Mouse (Mus musculus): Measurements from ENCODE around the gene Ankrd39.

Gene Ankrd39

GRCm38 (mm10) chr1:36546888-36547471 lies at the start of gene Ankrd39:
Ankrd39 (minus strand) TSS chr1:36547445.
- peak; percentile 97 to 100 for DNase-seq

DNA sequence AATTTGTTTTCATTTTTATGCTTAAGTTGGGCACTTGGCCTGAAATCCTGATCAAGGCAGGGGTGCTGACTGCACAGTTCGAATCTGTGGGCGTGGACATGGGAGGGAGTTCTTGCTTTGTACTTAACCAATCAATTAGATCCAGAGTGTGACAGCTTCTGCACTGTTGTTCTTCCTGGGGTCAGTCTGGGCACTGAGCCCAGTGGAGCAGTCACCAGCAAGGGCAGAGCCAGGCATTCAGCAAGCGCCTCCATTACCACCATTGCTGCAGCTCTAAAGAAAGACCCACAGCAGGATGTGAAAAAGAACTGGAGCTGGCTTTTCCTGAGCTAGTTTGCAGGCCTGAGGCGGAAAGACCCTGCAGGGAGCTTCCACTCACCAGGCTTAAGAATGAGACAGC lies 48.9 kb upstream of the Ankrd39 start:
- peak; percentile 27 to 29 for DNase-seq

DNA sequence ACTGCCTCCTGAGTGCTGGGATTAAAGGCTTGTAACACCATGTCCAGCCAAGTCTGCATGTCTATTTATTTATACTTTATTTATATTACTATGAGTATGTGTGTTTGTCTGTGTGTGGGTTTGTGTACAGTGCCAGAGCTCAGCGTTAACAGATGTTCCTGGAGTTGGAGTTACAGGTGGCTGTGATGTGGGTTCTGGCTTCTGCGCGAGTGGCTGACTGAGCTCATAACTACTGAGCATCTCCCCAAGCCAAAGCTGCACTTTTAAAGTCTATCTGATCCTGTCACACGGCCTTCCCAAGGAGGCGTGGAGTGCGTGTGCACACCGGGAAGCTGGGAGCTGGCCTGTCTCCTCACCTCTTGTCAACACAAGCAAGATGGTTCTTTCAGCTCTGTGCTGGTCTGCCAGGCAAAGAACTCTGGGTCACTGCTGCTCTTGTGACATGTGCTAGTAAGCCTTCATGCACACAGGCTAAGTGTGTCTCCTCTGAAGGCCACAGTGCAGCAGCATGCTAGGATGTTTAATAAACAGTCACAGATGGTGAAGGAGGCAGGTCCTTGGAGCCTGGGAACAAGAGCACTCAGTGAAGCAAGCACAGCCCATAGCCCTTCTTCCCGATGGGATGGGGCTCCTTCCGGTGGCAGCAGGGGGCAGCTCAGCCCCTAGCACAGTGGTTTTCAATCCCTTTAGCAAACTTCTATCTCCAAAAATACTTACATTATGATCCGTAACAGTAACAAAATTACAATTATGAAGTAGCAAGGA lies 48.1 kb upstream of the Ankrd39 start:
- no peak for DNase-seq

DNA sequence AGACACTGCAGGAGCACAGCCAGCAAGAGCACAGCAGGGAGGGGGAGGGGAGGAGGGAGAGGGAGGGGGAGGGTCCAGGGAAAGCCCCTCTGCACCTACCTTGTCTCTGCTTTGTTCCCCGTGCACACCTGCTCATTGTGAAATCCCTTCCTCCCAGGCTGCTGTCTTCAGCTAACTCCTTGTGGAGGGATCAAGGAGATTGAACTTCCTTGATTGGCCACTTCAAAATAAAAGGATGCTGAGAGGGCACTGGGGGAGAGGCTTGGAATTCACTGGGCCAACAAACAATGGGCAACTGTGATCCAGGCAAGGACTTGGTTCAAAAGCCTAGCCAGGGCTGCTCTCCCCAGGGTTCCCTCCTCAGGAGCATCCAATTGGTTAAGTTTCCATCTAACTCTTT lies 45.9 kb upstream of the Ankrd39 start:
- DNase-seq: no peak

DNA sequence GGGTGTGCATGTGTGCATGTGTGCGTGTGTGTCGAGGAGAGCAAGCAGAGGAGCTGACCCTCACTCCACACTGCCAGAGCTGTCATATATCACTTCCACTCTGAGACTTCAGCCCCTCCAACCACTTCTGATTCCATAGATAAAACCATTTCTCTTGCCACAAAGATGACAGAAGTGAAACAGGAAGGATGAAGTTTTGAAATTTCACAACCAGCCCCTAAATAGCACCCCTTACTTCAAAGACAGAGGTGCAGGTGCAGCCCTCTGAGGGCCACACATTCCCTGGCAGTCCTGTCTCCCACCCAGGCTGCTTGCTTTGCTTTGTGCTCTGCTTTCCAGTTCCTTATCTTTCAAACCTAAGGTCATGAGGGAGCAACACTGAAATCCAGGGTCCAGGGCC lies 44.2 kb upstream of the Ankrd39 start:
- DNase-seq: no peak

GRCm38 (mm10) chr1:36590664-36591063 lies 43.4 kb upstream of the Ankrd39 start:
- DNase-seq: no peak

- DNase-seq: peak; percentile 67 to 68
These were observed 42.2 kb upstream of the Ankrd39 start for GRCm38 (mm10) chr1:36589486-36589885.

DNA sequence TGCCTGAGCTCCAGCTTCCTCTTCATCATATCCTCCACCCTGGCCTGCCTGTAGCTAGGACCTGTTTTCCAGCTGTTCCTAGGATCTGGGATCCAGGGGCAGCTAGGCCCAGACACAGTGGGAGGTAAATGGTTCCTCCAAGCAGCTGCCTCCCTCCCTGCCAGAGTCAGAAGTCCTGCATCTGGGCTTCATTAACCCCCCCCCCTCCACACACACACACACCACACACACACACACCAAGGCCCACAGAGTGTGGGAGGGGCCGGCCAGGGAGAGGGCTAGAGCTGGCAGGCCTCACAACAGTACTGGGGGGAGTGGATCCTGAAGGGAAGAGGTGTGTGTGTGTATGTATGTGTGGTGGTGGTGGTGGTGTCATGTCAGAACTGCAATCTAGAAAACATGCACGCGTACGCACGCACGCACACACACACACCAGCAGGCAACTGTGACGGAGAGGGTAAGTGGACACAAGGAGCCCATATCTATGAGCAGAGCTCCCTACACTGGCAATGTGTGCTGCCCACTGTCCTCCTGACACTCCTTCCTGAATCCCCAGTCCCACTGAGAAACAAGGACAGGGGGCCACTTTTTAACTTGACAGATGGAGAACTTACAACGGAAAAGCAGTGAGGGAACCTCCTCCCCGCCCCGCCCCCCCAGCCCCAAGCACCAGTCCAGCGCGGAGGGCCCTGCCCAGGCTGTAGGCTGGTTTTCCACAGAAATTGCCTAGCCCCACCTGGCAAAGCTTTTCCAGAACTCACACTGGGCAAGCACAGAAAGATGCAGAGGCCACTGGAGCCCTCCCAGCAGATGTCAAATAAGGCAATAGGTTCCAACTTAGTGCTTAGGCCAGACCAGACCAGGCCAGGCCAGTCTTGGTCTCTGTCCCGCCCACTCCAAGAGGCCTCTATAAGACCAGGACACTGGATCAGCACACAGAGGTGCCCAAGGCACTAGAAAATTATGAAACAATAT lies 41.5 kb upstream of the Ankrd39 start:
- no peak for DNase-seq

- DNase-seq: no peak
These were observed 40.6 kb upstream of the Ankrd39 start for GRCm38 (mm10) chr1:36587860-36588259.

DNA sequence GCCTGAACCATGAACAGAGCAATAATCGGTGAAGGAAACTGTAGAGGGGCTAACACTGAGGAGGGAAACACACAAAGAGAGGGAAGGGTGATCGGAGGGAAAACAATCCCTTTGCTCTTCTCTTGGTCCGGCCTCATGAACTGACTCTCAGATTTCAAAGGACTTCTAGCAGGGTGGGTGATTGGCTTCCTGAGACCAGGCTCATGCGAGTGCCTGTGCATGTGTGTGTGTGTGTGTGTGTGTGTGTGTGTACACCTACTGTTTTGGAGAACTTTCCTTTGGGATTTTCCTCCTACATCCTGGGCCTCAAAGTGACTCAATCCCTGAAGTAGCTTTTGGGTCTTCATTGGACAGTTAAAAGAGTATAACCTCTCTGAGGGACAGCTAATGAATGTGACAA lies 39.0 kb upstream of the Ankrd39 start:
- DNase-seq: no peak

- DNase-seq: no peak
These were observed 36.3 kb upstream of the Ankrd39 start for GRCm38 (mm10) chr1:36583408-36584116.

GRCm38 (mm10) chr1:36582211-36582610 lies 35.0 kb upstream of the Ankrd39 start:
- no peak for DNase-seq

- DNase-seq: peak; percentile 37
These were observed 34.0 kb upstream of the Ankrd39 start for GRCm38 (mm10) chr1:36581260-36581659.

GRCm38 (mm10) chr1:36580384-36581207 lies 33.4 kb upstream of the Ankrd39 start:
- DNase-seq: peak; percentile 60 to 71

DNA sequence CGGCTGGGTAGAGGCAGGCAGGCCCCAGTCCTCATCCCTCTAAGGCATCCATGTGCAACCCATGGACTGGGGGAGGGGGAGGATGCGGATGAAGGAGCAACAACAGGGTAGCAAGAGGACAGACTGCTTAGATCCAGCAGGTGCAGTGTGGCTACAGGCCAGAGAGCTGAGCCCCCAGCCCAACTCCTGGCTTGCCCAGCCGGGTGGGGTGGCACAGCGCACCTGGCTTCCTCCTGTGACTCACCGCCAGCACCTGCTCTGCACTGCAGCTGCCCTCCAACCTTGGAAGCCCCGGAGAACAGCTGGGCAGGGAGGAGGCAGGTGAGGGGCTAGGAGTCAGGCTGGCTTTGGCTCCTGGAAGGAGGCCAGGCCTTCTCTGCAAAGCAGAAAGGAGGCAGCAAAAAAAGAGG lies 32.7 kb upstream of the Ankrd39 start:
- peak; percentile 22 to 36 for DNase-seq

DNA sequence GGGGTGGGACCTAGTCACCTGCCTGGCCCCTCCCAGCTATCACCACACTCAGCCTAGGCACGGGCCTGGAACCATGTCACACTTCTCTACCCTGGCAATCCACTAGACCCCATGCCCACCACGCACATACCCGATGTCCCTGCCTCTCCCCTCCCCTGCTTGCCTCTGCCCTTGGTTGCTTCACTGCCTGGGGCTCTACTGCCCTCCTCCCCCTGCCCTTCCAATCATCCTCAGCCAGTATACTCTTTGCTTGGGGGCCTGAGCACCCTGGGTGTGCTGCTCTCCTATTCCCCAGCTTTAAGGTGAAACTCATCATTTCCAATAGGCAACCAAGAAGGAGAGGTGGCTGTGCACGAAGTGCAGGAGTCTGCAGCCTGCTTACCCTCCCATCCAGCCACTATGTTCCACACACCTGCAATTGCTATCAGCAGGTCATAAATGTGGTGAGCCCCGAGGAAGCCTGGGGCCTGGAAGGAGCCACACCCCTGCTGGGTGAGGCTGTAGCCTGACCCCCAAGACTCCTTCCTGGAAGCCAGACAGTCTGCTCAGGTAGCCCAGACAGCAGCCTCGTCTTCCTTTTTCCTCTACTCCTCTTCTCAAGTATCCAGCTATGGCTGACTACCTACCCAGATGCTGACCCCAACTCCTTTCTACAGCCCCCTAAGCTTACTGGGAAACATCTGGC lies 29.9 kb upstream of the Ankrd39 start:
- no peak for DNase-seq

DNA sequence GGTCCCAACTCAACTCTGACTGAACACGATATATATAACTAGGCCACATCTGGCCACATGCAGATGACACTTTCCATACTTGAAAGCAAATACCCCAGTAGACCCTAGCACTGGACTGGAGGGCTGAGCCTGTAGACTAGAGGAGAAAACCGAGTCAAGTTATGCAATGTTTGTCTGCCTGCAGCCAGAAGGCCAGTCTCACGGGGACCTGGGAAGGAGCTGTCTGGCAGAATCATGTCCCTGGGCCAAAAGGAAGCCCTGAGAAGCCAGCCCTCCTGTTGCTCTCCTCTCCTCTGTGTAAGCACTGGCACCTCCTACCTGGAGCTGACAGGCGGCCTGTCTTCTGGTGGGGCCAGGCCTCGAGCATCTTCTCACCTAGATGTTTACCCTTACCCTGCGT lies 28.1 kb upstream of the Ankrd39 start:
- DNase-seq: no peak

DNA sequence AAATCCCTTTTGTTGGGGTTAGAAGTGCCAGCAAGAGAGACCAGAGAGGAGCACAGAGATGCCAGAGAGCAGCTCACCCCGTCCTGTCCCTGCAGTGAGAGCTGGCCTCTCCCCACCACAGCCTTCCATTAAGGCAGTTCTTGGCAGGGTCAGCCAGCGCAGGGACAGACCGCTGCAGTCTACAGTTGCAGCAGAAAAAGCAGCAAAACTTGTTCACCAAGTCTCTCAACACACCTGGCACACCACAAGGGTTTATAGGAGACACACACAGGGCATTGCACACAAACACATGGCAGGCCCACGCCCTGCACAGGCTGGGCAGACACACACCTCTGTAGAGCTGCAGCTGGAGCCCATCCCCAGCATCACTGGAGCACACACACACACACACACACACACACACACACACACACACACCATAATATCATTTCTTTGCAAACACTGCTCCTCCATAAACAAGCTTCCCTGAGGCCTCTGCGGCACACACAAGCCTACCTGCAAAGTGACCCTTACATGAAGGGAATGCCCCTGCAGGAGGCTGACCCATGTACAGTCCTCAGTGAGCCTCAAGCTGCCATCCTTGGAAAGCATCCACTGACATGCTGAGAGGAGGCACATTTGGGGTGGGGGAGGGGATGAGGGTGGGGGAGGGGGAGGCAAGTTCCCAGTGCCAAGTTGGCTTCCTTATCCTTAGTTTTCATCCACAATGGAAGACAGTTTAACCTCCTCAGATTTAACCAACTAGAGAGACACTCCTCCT lies 27.1 kb upstream of the Ankrd39 start:
- DNase-seq: no peak

DNA sequence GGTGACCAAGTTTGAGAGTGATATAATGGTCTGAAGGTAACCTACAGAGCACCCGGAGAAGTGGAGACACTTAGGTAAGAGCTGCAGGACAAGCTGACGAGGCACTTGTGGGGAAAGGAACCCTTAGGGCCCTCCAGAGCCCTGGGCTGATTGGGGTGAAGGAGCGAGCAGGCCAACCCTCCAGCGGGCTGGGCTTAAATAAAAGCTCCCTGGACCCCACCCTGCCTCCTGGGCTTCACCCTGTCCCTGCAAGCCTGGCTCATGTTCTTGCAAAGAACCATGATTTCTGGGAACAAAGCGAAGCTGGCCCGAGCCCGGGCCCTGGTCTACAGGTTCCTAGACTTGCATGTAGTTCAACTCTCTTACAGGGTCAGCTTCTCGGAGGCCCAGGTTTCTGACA lies 26.3 kb upstream of the Ankrd39 start:
- DNase-seq: no peak

GRCm38 (mm10) chr1:36572709-36573108 lies 25.5 kb upstream of the Ankrd39 start:
- no peak for DNase-seq

All from cerebellum, adult 18-20 months (tissue).